In genomic region chr17:21838510-21838909, GRCm38 (mm10) we compare ENCODE assay signal across 22 mouse cellular contexts. TPM values are rescaled to one million over a fixed set of nuclear protein-coding genes. Genes with fewer than 3 reads are reported as not detected.
DNase-seq lines count a peak whose midpoint lies in the region; ATAC-seq and TF ChIP-seq lines count a peak whose summit lies in the region.
"Had no signal": no experiment of that assay in that cellular context is flagged by ENCODE, and none has a peak within 500 bp of the region (broad histone marks: within the 10 kb centered on the region; RNA-seq: fewer than 3 reads in every experiment).

No protein-coding gene starts in this region.

- no peaks in the 10 kb centered on the region for H3K9me3 ChIP-seq in hindbrain, postnatal 0 days (ENCODE audit: low read length)
- H3K9me3 ChIP-seq in hindbrain, embryonic 10.5 days = no peaks in the 10 kb centered on the region
- no peaks in the 10 kb centered on the region for H3K9me3 ChIP-seq in lung, postnatal 0 days (ENCODE audit: low read length)
- H3K9me3 ChIP-seq: embryonic facial prominence, embryonic 12.5 days; forebrain, embryonic 15.5 days; hindbrain, embryonic 13.5 days; limb, embryonic 15.5 days; midbrain, embryonic 10.5 days; stomach, embryonic 15.5 days had no signal

- DNase-seq in hindbrain, postnatal 0 days (ENCODE audit: low spot score) = no peak
- no peak for DNase-seq in hindbrain, embryonic 10.5 days (ENCODE audit: low spot score)
- peak; percentile 14 for DNase-seq in lung, postnatal 0 days (ENCODE audit: low spot score)
- DNase-seq in lung, postnatal 10 days = no peak
- peak; percentile 0 for DNase-seq in brain, embryonic 14.5 days (ENCODE audit: low read depth)
- DNase-seq in embryo, embryonic 9.5 days (ENCODE audit: extremely low spot score) = no peak
- no peak for DNase-seq in B cell, adult 2 months
- DNase-seq: adrenal gland, adult 2 months; cerebellum, adult 9-10 months; gastrocnemius, postnatal 36 days; kidney, postnatal 10 days; layer of hippocampus, postnatal 36 days; lung, postnatal 36 days; right cerebral cortex, postnatal 25 days; thymus, adult 2 months had no signal

- no peaks in the 10 kb centered on the region for H3K27me3 ChIP-seq in hindbrain, postnatal 0 days (ENCODE audit: insufficient read depth, low read length)
- H3K27me3 ChIP-seq in hindbrain, embryonic 10.5 days (ENCODE audit: insufficient read depth, poor library complexity, severe bottlenecking) = no peaks in the 10 kb centered on the region
- no peaks in the 10 kb centered on the region for H3K27me3 ChIP-seq in lung, postnatal 0 days (replicated peaks; ENCODE audit: insufficient read depth, low read length)
- H3K27me3 ChIP-seq: embryonic facial prominence, embryonic 12.5 days; forebrain, embryonic 15.5 days; hindbrain, embryonic 13.5 days; limb, embryonic 15.5 days; stomach, embryonic 15.5 days had no signal

- TF ChIP-seq EP300 in lung, postnatal 0 days (IDR thresholded peaks at IDR 0.05) = no peak

- WGBS in hindbrain, postnatal 0 days = 67% methylated on average over 2 of the region's 2 CpGs
- WGBS in hindbrain, embryonic 10.5 days = 67% methylated on average over 2 of the region's 2 CpGs
- WGBS in lung, postnatal 0 days = 54% methylated on average over 2 of the region's 2 CpGs

- no peak for ATAC-seq in hindbrain, postnatal 0 days
- no peak for ATAC-seq in lung, postnatal 0 days
- ATAC-seq: forebrain, embryonic 15.5 days; intestine, embryonic 16.5 days had no signal

- no peak overlapping the region for H3K27ac ChIP-seq in hindbrain, postnatal 0 days
- no peak overlapping the region for H3K27ac ChIP-seq in hindbrain, embryonic 10.5 days
- H3K27ac ChIP-seq in lung, postnatal 0 days (ENCODE audit: low read length) = no peak overlapping the region
- H3K27ac ChIP-seq: embryonic facial prominence, embryonic 12.5 days; forebrain, embryonic 15.5 days; hindbrain, embryonic 13.5 days; limb, embryonic 15.5 days; midbrain, embryonic 10.5 days; stomach, embryonic 15.5 days had no signal

- 0 out of 2 replicates have a peak, but pooled peaks have one; percentile 8 for TF ChIP-seq CTCF in hindbrain, postnatal 0 days (IDR thresholded peaks at IDR 0.05; ENCODE audit: low read depth)
- peak; percentile 47 for TF ChIP-seq CTCF in lung, postnatal 0 days (IDR thresholded peaks at IDR 0.05)
- TF ChIP-seq CTCF in brain, embryonic 14.5 days (IDR thresholded peaks at IDR 0.05; ENCODE audit: borderline replicate concordance, extremely low read depth, insufficient read depth, insufficient read length) = no peak

- no peaks in the 10 kb centered on the region for H3K36me3 ChIP-seq in hindbrain, postnatal 0 days (ENCODE audit: insufficient read depth, low read length)
- peaks cover 4% of the 10 kb centered on the region; the same call in 1 of the 2 replicates for H3K36me3 ChIP-seq in hindbrain, embryonic 10.5 days
- no peaks in the 10 kb centered on the region for H3K36me3 ChIP-seq in lung, postnatal 0 days (ENCODE audit: insufficient read depth, low read length)
- H3K36me3 ChIP-seq: forebrain, embryonic 15.5 days; hindbrain, embryonic 13.5 days; stomach, embryonic 15.5 days had no signal

- H3K4me1 ChIP-seq in hindbrain, postnatal 0 days (ENCODE audit: insufficient read depth, low read length) = no peaks in the 10 kb centered on the region
- no peaks in the 10 kb centered on the region for H3K4me1 ChIP-seq in hindbrain, embryonic 10.5 days (replicated peaks)
- H3K4me1 ChIP-seq in lung, postnatal 0 days (ENCODE audit: insufficient read depth, low read depth, low read length) = no peaks in the 10 kb centered on the region
- H3K4me1 ChIP-seq: embryonic facial prominence, embryonic 12.5 days; forebrain, embryonic 15.5 days; hindbrain, embryonic 13.5 days; limb, embryonic 15.5 days; midbrain, embryonic 10.5 days; stomach, embryonic 15.5 days had no signal

- H3K4me2 ChIP-seq in hindbrain, postnatal 0 days (ENCODE audit: low read depth, low read length) = no peak overlapping the region
- H3K4me2 ChIP-seq in lung, postnatal 0 days (replicated peaks; ENCODE audit: low read depth, low read length) = no peak overlapping the region
- H3K4me2 ChIP-seq: embryonic facial prominence, embryonic 12.5 days; forebrain, embryonic 15.5 days; hindbrain, embryonic 13.5 days; limb, embryonic 15.5 days; stomach, embryonic 15.5 days had no signal

- no peak overlapping the region for H3K9ac ChIP-seq in hindbrain, postnatal 0 days (replicated peaks; ENCODE audit: low read length)
- H3K9ac ChIP-seq in lung, postnatal 0 days (replicated peaks; ENCODE audit: low read depth) = no peak overlapping the region
- H3K9ac ChIP-seq: embryonic facial prominence, embryonic 12.5 days; forebrain, embryonic 15.5 days; hindbrain, embryonic 13.5 days; limb, embryonic 15.5 days; stomach, embryonic 15.5 days had no signal

- no peak overlapping the region for H3K4me3 ChIP-seq in hindbrain, postnatal 0 days (ENCODE audit: low read length)
- no peak overlapping the region for H3K4me3 ChIP-seq in hindbrain, embryonic 10.5 days
- H3K4me3 ChIP-seq in lung, postnatal 0 days (ENCODE audit: low read depth, low read length) = no peak overlapping the region
- H3K4me3 ChIP-seq: embryonic facial prominence, embryonic 12.5 days; forebrain, embryonic 15.5 days; hindbrain, embryonic 13.5 days; limb, embryonic 15.5 days; midbrain, embryonic 10.5 days; stomach, embryonic 15.5 days had no signal

- no peak for TF ChIP-seq POLR2A in brain, embryonic 14.5 days (IDR thresholded peaks at IDR 0.05; ENCODE audit: borderline replicate concordance, extremely low read depth, insufficient read depth, insufficient read length, poor library complexity, severe bottlenecking)

RNA-seq across cellular contexts. Expression of gene Zfp820, which starts 7.1 kb away (rescaled TPM):
- total RNA-seq in hindbrain, postnatal 0 days (2014; rRNA removed) = 0.63 and 1.2 TPM in 2 replicates
- polyA plus RNA-seq in hindbrain, postnatal 0 days (2015; fragmentation: Nextera tagmentation; extraction: Ambion mirVana) = 2.0 and 2.2 TPM in 2 replicates
- polyA plus RNA-seq in hindbrain, embryonic 10.5 days (2016; fragmentation: Nextera tagmentation; extraction: Ambion mirVana) = 3.4 and 5.8 TPM in 2 replicates
- polyA plus RNA-seq in lung, postnatal 0 days (2015; fragmentation: Nextera tagmentation; extraction: Ambion mirVana) = 4.3 and 4.8 TPM in 2 replicates
- 1.1 and 1.3 TPM in 2 replicates for polyA plus RNA-seq in brain, embryonic 14.5 days (2012; rRNA removed)

Comparison
In these comparisons a context has a peak if more than half of its experiments do, and no peak if none do; other contexts are left out.
1. DNase-seq: peak in lung, postnatal 0 days (single experiment) and brain, embryonic 14.5 days (single experiment); none in hindbrain, postnatal 0 days (single experiment), hindbrain, embryonic 10.5 days (single experiment), lung, postnatal 10 days (single experiment), embryo, embryonic 9.5 days (single experiment) and B cell, adult 2 months (0 of 2).